Mouse (Mus musculus) embryonic facial prominence, embryonic 13.5 days (tissue): ENCODE measurements around the gene Ttc33. TPM values are rescaled to one million over a fixed set of nuclear protein-coding genes. Genes with fewer than 3 reads are reported as not detected.
"Not testable (repeated sequence)": the region's sequence is repeated elsewhere in the genome, so short reads cannot be mapped to it uniquely, and the experiment has no call there.

Experiments used
- ATAC-seq: fragments of 200-750 bp; cut with Nextera tagmentation; 2 replicates; pipeline ENCODE4 v1.8.0; 2017; ENCODE audit warnings: low read depth; ENCODE audit not compliant: insufficient number of reproducible peaks, insufficient read depth, low FRiP score, low TSS enrichment
- H3K27ac ChIP-seq: fragments of 300-500 bp; sonication (generic); 2 replicates; pipeline ENCODE4 v1.5.1; 2015; ENCODE audit warnings: moderate library complexity, mild to moderate bottlenecking, inconsistent platforms
- H3K27me3 ChIP-seq: fragments of 300-500 bp; sonication (generic); 2 replicates; pipeline ENCODE4 v1.6.1; 2015; ENCODE audit warnings: mild to moderate bottlenecking, inconsistent platforms
- H3K36me3 ChIP-seq: fragments of 300-500 bp; sonication (generic); 2 replicates; pipeline ENCODE4 v1.6.1; 2015; ENCODE audit warnings: mild to moderate bottlenecking, inconsistent platforms
- H3K4me1 ChIP-seq: fragments of 300-500 bp; sonication (generic); 2 replicates; pipeline ENCODE4 v1.6.1; 2015; ENCODE audit warnings: inconsistent platforms
- H3K4me2 ChIP-seq: fragments of 300-500 bp; sonication (generic); 2 replicates; pipeline ENCODE4 v1.6.1; 2015; ENCODE audit warnings: moderate library complexity, mild to moderate bottlenecking, inconsistent platforms
- H3K4me3 ChIP-seq: fragments of 300-500 bp; sonication (generic); 2 replicates; pipeline ENCODE4 v1.5.1; 2015; ENCODE audit warnings: mild to moderate bottlenecking, inconsistent platforms
- H3K9ac ChIP-seq: fragments of 300-500 bp; sonication (generic); 2 replicates; pipeline ENCODE4 v1.6.1; 2015; ENCODE audit warnings: mild to moderate bottlenecking, inconsistent platforms
- H3K9me3 ChIP-seq: fragments of 300-500 bp; sonication (generic); 2 replicates; pipeline ENCODE4 v1.6.1; 2016; ENCODE audit warnings: inconsistent platforms
- WGBS: fragments of 180-500 bp; shearing (Covaris S2); methylation state at CpG from one replicate; pipeline ENCODE4 v1.1.7; 2015; ENCODE audit warnings: mixed read lengths; 5-methylcytosine and 5-hydroxymethylcytosine counted together
- polyA plus RNA-seq: library from polyadenylated mRNA; unstranded; fragments of >200 nt; fragmentation: Nextera tagmentation; extraction: Ambion mirVana; gene quantifications from 2 replicates; pipeline ENCODE4 v1.2.1, GENCODE M21; 2015

Ttc33 gene
- polyA plus RNA-seq, 1 experiment from 2014 or later: 40.5 TPM

- Histone ChIP-seq H3K4me2 (no peak overlapping the region), H3K36me3 (peaks cover 23% of the 10 kb centered on the region), H3K4me1 (peaks cover 19% of the 10 kb centered on the region), H3K9ac (no peak overlapping the region), H3K4me3 (no peak overlapping the region), H3K27ac (no peak overlapping the region), H3K9me3 (no peaks in the 10 kb centered on the region), H3K27me3 (no peaks in the 10 kb centered on the region)
- ATAC-seq: no peak
- 95% methylated on average over 1 of the region's 1 CpGs for WGBS
Measured at GRCm38 (mm10) chr15:5188029-5188428, 2.7 kb downstream of the Ttc33 start.

GRCm38 (mm10) chr15:5189504-5190093 lies 4.3 kb downstream of the Ttc33 start:
- no peak for ATAC-seq
- Histone ChIP-seq H3K9me3 (no peaks in the 10 kb centered on the region), H3K27ac (no peak overlapping the region), H3K4me1 (peaks cover 15% of the 10 kb centered on the region), H3K4me2 (no peak overlapping the region), H3K4me3 (no peak overlapping the region), H3K9ac (no peak overlapping the region), H3K36me3 (peaks cover 31% of the 10 kb centered on the region), H3K27me3 (no peaks in the 10 kb centered on the region)
- 79% methylated on average over 10 of the region's 10 CpGs for WGBS

- ATAC-seq: no peak
- Histone ChIP-seq H3K36me3 (peaks cover 40% of the 10 kb centered on the region), H3K4me3 (no peak overlapping the region), H3K27ac (no peak overlapping the region), H3K4me1 (0 out of 2 replicates have a peak, but pooled peaks cover 4% of the 10 kb centered on the region), H3K9ac (no peak overlapping the region), H3K9me3 (no peaks in the 10 kb centered on the region), H3K27me3 (no peaks in the 10 kb centered on the region), H3K4me2 (no peak overlapping the region)
- 60% methylated on average over 3 of the region's 3 CpGs for whole genome bisulfite sequencing
Measured at GRCm38 (mm10) chr15:5193833-5194232, 8.5 kb downstream of the Ttc33 start.

- Histone ChIP-seq H3K4me2 (no peak overlapping the region), H3K4me1 (0 out of 2 replicates have a peak, but pooled peaks cover 4% of the 10 kb centered on the region), H3K9ac (no peak overlapping the region), H3K27me3 (no peaks in the 10 kb centered on the region), H3K9me3 (no peaks in the 10 kb centered on the region), H3K27ac (no peak overlapping the region), H3K4me3 (no peak overlapping the region), H3K36me3 (peaks cover 37% of the 10 kb centered on the region)
- 88% methylated on average over 6 of the region's 6 CpGs for WGBS
- ATAC-seq: no peak
Measured at GRCm38 (mm10) chr15:5194446-5194845, 9.1 kb downstream of the Ttc33 start.

- WGBS: 83% methylated on average over 9 of the region's 9 CpGs
- Histone ChIP-seq H3K4me3 (no peak overlapping the region), H3K4me2 (no peak overlapping the region), H3K36me3 (peaks cover 35% of the 10 kb centered on the region), H3K27ac (no peak overlapping the region), H3K4me1 (0 out of 2 replicates have a peak, but pooled peaks cover 4% of the 10 kb centered on the region), H3K9ac (no peak overlapping the region), H3K9me3 (no peaks in the 10 kb centered on the region), H3K27me3 (no peaks in the 10 kb centered on the region)
- ATAC-seq: no peak
Measured at GRCm38 (mm10) chr15:5194931-5195330, 9.6 kb downstream of the Ttc33 start.

GRCm38 (mm10) chr15:5195987-5196514 lies 10.7 kb downstream of the Ttc33 start:
- no peak overlapping the region for H3K4me2 ChIP-seq
- WGBS: 64% methylated on average over 4 of the region's 4 CpGs
- H3K36me3 ChIP-seq: peaks cover 34% of the 10 kb centered on the region
- H3K4me3 ChIP-seq: no peak overlapping the region
- no peaks in the 10 kb centered on the region for H3K9me3 ChIP-seq
- no peak overlapping the region for H3K27ac ChIP-seq
- 0 out of 2 replicates have a peak, but pooled peaks cover 4% of the 10 kb centered on the region for H3K4me1 ChIP-seq
- no peaks in the 10 kb centered on the region for H3K27me3 ChIP-seq
- ATAC-seq: no peak
- no peak overlapping the region for H3K9ac ChIP-seq

- Histone ChIP-seq H3K27me3 (no peaks in the 10 kb centered on the region), H3K9ac (no peak overlapping the region), H3K9me3 (no peaks in the 10 kb centered on the region), H3K4me1 (0 out of 2 replicates have a peak, but pooled peaks cover 4% of the 10 kb centered on the region), H3K4me2 (no peak overlapping the region), H3K4me3 (no peak overlapping the region), H3K36me3 (peaks cover 28% of the 10 kb centered on the region), H3K27ac (no peak overlapping the region)
- 53% methylated on average over 4 of the region's 4 CpGs for WGBS
- no peak for ATAC-seq
Measured at GRCm38 (mm10) chr15:5196691-5197090, 11.4 kb downstream of the Ttc33 start.

GRCm38 (mm10) chr15:5205222-5205621 lies 19.9 kb downstream of the Ttc33 start:
- H3K9ac ChIP-seq: no peak overlapping the region
- WGBS: 73% methylated on average over 9 of the region's 9 CpGs
- ATAC-seq: no peak

GRCm38 (mm10) chr15:5209116-5209515 lies 23.8 kb downstream of the Ttc33 start:
- no peak for ATAC-seq
- 97% methylated on average over 3 of the region's 3 CpGs for WGBS
- no peak overlapping the region for H3K4me2 ChIP-seq

More at GRCm38 (mm10) chr15:5205222-5205621, 19.9 kb downstream of the Ttc33 start:
- H3K4me1 ChIP-seq: 0 out of 2 replicates have a peak, but pooled peaks cover 8% of the 10 kb centered on the region
- H3K9me3 ChIP-seq: no peaks in the 10 kb centered on the region
- 0 out of 2 replicates have a peak overlapping the region, but pooled peaks have one; percentile 22 for H3K27ac ChIP-seq
- H3K36me3 ChIP-seq: peaks cover 9% of the 10 kb centered on the region
- H3K27me3 ChIP-seq: no peaks in the 10 kb centered on the region
- no peak overlapping the region for H3K4me2 ChIP-seq
- no peak overlapping the region for H3K4me3 ChIP-seq

GRCm38 (mm10) chr15:5220491-5220890 lies 35.2 kb downstream of the Ttc33 start:
- Histone ChIP-seq H3K4me1 (no peaks in the 10 kb centered on the region), H3K4me2 (no peak overlapping the region), H3K9me3 (no peaks in the 10 kb centered on the region), H3K9ac (no peak overlapping the region), H3K27ac (no peak overlapping the region), H3K4me3 (no peak overlapping the region), H3K36me3 (peaks cover 15% of the 10 kb centered on the region), H3K27me3 (no peaks in the 10 kb centered on the region)
- WGBS: 92% methylated on average over 6 of the region's 6 CpGs
- no peak for ATAC-seq

More at GRCm38 (mm10) chr15:5209116-5209515, 23.8 kb downstream of the Ttc33 start:
- peaks cover 16% of the 10 kb centered on the region; the same call in 1 of the 2 replicates for H3K36me3 ChIP-seq
- no peak overlapping the region for H3K27ac ChIP-seq
- no peak overlapping the region for H3K4me3 ChIP-seq
- H3K9me3 ChIP-seq: no peaks in the 10 kb centered on the region
- H3K4me1 ChIP-seq: 0 out of 2 replicates have a peak, but pooled peaks cover 8% of the 10 kb centered on the region
- no peak overlapping the region for H3K9ac ChIP-seq
- no peaks in the 10 kb centered on the region for H3K27me3 ChIP-seq

GRCm38 (mm10) chr15:5230746-5231145 lies 45.4 kb downstream of the Ttc33 start:
- H3K27ac ChIP-seq, H3K36me3 ChIP-seq, H3K4me2 ChIP-seq, H3K27me3 ChIP-seq, H3K4me1 ChIP-seq, ATAC-seq, H3K4me3 ChIP-seq, H3K9ac ChIP-seq, H3K9me3 ChIP-seq: not testable (repeated sequence)
- 83% methylated on average over 10 of the region's 10 CpGs for WGBS

GRCm38 (mm10) chr15:5234659-5235058 lies 49.3 kb downstream of the Ttc33 start:
- Histone ChIP-seq H3K4me3 (no peak overlapping the region), H3K9me3 (no peaks in the 10 kb centered on the region), H3K9ac (no peak overlapping the region), H3K36me3 (no peaks in the 10 kb centered on the region), H3K4me2 (no peak overlapping the region), H3K27ac (no peak overlapping the region), H3K27me3 (0 out of 2 replicates have a peak, but pooled peaks cover 3% of the 10 kb centered on the region), H3K4me1 (peaks cover 8% of the 10 kb centered on the region; the same call in 1 of the 2 replicates)
- no peak for ATAC-seq
- WGBS: 83% methylated on average over 16 of the region's 16 CpGs
